Mouse (Mus musculus) liver, adult 2 months (tissue): Measurements from ENCODE around the gene Ets2.

Experiments used
- CTCF ChIP-seq: fragments of 200-500 bp; IDR thresholded peaks from 2 replicates; pipeline ENCODE4 v1.5.1; 2011; ENCODE audit warnings: low read depth, low read length, control low read depth
- POLR2A ChIP-seq: fragments of 200-500 bp; IDR thresholded peaks from 2 replicates; pipeline ENCODE4 v1.6.1; 2011; ENCODE audit warnings: low read length, control low read depth; ENCODE audit not compliant: insufficient read depth; ENCODE audit errors: extremely low read depth

DNA sequence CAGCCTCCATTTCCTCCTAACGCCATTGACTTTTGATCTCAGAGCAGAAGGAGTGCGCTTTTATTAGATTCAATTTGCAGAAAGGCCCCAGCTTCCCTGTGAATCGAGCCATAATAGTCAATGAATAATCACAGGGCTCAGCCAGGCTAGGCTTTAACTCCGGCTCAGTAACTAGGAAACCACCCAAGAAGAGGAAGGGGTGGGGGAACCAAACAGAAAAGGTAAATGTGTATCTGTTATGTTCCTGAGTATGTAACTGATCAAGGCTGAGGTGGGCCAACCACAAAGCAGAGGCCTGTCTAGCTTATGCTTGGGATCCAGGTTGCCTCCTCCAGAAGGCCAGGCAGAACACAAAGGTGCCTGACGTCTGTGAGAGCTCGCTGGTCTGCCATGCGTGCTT is 1.7 kb upstream of the Ets2 start:
- TF ChIP-seq CTCF: no peak
- TF ChIP-seq POLR2A: no peak
